ENCODE assay signal across 13 mouse cellular contexts in the genomic region with DNA sequence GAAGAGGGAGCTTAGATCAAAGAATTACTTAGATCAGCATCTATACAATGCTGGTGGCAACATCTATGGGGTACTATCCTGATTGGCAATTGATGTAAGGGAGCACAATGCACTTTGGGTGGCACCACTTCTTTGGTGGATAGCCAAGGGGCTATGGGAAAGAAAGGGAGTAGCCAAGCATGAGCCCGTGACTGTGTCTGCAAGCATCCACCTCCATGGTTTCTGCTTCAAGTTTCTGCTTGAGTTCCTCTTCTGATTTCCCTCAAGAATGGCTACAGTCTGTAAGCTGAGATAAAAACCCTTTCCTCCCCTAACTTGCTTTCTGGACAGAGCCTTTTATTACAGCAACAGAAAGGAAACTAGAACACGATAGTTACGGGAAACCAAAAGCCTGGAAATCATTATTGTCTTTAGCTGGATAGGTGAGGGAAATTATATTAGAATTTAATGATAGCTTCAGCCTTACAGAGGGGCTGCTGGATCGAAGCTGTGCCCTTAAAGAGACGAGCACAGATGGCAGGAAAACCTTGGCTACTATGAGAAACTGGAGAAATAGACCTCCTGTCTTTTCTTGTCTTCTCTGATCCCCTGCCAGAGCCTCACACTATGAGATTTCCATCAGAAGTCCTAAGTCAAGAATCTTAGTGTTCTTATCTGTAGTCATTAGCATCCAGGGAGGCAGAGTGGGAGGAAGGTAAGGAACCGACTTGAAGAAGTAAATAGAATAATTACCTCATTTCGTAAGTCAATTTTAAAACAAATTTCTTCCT.
"Had no signal": no experiment of that assay in that cellular context is flagged by ENCODE, and none has a peak within 500 bp of the region (broad histone marks: within the 10 kb centered on the region; RNA-seq: fewer than 3 reads in every experiment).

No protein-coding gene starts in this region.

- H3K27me3 ChIP-seq: liver, embryonic 15.5 days; midbrain, embryonic 15.5 days; neural tube, embryonic 12.5 days had no signal

- H3K27ac ChIP-seq: limb, embryonic 10.5 days; liver, embryonic 15.5 days; midbrain, embryonic 15.5 days; neural tube, embryonic 12.5 days had no signal

- H3K36me3 ChIP-seq: limb, embryonic 10.5 days; liver, embryonic 15.5 days; midbrain, embryonic 15.5 days; neural tube, embryonic 12.5 days had no signal

- H3K4me1 ChIP-seq: limb, embryonic 10.5 days; liver, embryonic 15.5 days; midbrain, embryonic 15.5 days; neural tube, embryonic 12.5 days had no signal

- H3K9ac ChIP-seq: liver, embryonic 15.5 days; midbrain, embryonic 15.5 days; neural tube, embryonic 12.5 days had no signal

- H3K9me3 ChIP-seq: limb, embryonic 10.5 days; liver, embryonic 15.5 days; midbrain, embryonic 15.5 days; neural tube, embryonic 12.5 days had no signal

- DNase-seq: kidney, postnatal 10 days; lung, adult 2 months; lung, postnatal 36 days; right cerebral cortex, adult 18-20 months; right cerebral cortex, postnatal 25 days; thymus, postnatal 36 days had no signal

- ATAC-seq: intestine, postnatal 0 days; lung, postnatal 0 days; midbrain, embryonic 15.5 days had no signal

- H3K4me3 ChIP-seq: limb, embryonic 10.5 days; liver, embryonic 15.5 days; midbrain, embryonic 15.5 days; neural tube, embryonic 12.5 days had no signal

- H3K4me2 ChIP-seq: liver, embryonic 11.5 days; liver, embryonic 15.5 days; midbrain, embryonic 15.5 days; neural tube, embryonic 12.5 days had no signal
